Mouse (Mus musculus) midbrain, embryonic 16.5 days (tissue): ENCODE results near the gene Enox1. TPM values are rescaled to one million over a fixed set of nuclear protein-coding genes. Genes with fewer than 3 reads are reported as not detected.

Source experiments
- ATAC-seq: fragments of 200-750 bp; cut with Nextera tagmentation; 2 replicates; pipeline ENCODE4 v1.8.0; 2017; ENCODE audit warnings: moderate TSS enrichment
- H3K27ac ChIP-seq: fragments of 300-500 bp; sonication (generic); 2 replicates; pipeline ENCODE4 v1.5.1; 2014; ENCODE audit warnings: mild to moderate bottlenecking, low read length, mixed read lengths
- H3K27me3 ChIP-seq: fragments of 300-500 bp; sonication (generic); 2 replicates; pipeline ENCODE4 v1.6.1; 2014; ENCODE audit warnings: low read depth, low read length, mixed read lengths; ENCODE audit not compliant: control insufficient read depth, insufficient read depth
- H3K36me3 ChIP-seq: fragments of 300-500 bp; sonication (generic); 2 replicates; pipeline ENCODE4 v1.6.1; 2014; ENCODE audit warnings: mild to moderate bottlenecking, low read length, moderate library complexity, mixed read lengths; ENCODE audit not compliant: control insufficient read depth, insufficient read depth
- H3K4me1 ChIP-seq: fragments of 300-500 bp; sonication (generic); 2 replicates; pipeline ENCODE4 v1.6.1; 2014; ENCODE audit warnings: mild to moderate bottlenecking, low read length, mixed read lengths; ENCODE audit not compliant: control insufficient read depth, insufficient read depth
- H3K4me2 ChIP-seq: fragments of 300-500 bp; sonication (generic); 2 replicates; pipeline ENCODE4 v1.6.1; 2014; ENCODE audit warnings: mild to moderate bottlenecking, low read length, mixed read lengths
- H3K4me3 ChIP-seq: fragments of 300-500 bp; sonication (generic); 2 replicates; pipeline ENCODE4 v1.5.1; 2014; ENCODE audit warnings: low read depth, mild to moderate bottlenecking, low read length, moderate library complexity, mixed read lengths
- H3K9ac ChIP-seq: fragments of 300-500 bp; sonication (generic); 2 replicates; pipeline ENCODE4 v1.6.1; 2014; ENCODE audit warnings: low read depth, low read length, mixed read lengths
- H3K9me3 ChIP-seq: fragments of 300-500 bp; sonication (generic); replicated peaks from 2 replicates; pipeline ENCODE4 v1.6.1; 2014; ENCODE audit warnings: mild to moderate bottlenecking, low read length, mixed read lengths; ENCODE audit not compliant: control insufficient read depth, poor library complexity, severe bottlenecking
- WGBS: fragments of 180-500 bp; shearing (Covaris S2); extraction: QIAGEN DNeasy Blood & Tissue Kit; methylation state at CpG from one replicate; pipeline ENCODE4 v1.1.7; 2014; 5-methylcytosine and 5-hydroxymethylcytosine counted together
- polyA plus RNA-seq: library from polyadenylated mRNA; unstranded; fragments of >200 nt; fragmentation: Nextera tagmentation; extraction: Ambion mirVana; gene quantifications from 2 replicates; pipeline ENCODE4 v1.2.1, GENCODE M21; 2015

Gene Enox1
- polyA plus RNA-seq, 1 experiment from 2014 or later = 42.8 TPM

DNA sequence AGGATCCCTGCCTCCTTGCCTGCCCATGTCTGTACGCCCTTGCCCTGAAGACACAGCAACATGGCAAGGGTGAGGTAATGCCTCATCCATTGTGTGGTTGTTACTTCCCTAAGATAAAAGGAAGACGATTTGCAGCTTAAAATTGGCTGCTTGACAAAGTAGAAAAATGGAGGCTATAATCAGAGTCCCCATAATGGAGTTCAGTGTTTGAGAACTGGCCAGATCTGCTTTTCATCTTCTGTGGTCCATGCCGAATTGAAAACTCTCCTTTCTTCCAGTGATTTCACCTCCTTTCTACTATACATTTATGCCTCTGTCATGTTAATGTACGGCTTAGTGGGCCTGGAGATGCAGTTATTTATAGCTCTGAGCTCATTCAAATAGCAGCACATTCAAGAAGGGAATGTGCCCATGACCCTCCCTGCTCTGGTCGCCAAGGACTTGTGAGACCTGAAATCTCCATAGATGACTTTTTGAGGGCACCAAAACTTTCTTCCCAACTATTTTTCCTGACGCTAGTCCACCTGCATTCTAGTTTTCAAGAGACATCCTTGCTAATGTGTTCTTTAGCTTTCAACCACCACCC, 343.5 kb downstream of the Enox1 start:
- no peaks in the 10 kb centered on the region for H3K9me3 ChIP-seq
- H3K9ac ChIP-seq = no peak overlapping the region
- no peak overlapping the region for H3K4me3 ChIP-seq
- WGBS = 39% methylated on average over 6 of the region's 6 CpGs
- H3K27ac ChIP-seq = no peak overlapping the region
- no peak overlapping the region for H3K4me2 ChIP-seq
- no peak for ATAC-seq
- no peaks in the 10 kb centered on the region for H3K36me3 ChIP-seq
- H3K27me3 ChIP-seq = no peaks in the 10 kb centered on the region
- H3K4me1 ChIP-seq = peaks cover 7% of the 10 kb centered on the region; the same call in 1 of the 2 replicates

DNA sequence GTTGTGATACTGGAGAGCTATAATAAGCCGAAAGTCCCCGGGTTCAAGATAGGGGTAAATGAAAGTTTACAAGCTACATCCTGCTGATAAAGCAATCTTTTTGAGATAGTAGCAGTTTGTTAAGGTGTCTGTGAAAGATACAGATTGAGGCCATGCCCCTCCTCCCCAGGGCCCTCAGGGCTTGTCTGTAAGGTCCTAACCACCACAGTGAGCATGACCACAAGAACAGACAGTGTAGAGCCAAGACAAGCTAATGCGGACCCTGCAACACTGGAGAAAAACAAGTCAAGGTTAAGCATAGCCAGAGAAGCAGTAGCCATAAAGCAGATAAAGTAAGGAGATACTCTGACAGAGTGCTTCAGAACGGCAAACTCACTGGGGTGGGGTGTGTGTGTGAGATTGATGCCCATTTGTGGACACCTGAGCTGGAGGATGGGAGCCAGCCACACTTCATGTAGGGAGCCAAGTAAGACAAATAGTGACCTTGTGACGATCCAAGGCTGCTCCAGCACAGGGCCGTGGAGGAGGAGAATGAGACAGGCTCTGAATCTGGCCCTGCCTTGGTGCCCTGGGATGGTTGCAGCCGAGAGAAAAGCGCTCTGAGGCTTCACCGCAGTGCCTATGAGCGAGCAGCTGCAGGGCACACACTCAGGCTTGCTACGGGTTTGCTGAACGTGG, 348.0 kb downstream of the Enox1 start:
- no peak overlapping the region for H3K27ac ChIP-seq

GRCm38 (mm10) chr14:77506341-77506740, 349.8 kb downstream of the Enox1 start:
- H3K4me2 ChIP-seq = no peak overlapping the region
- H3K27me3 ChIP-seq = no peaks in the 10 kb centered on the region
- H3K4me3 ChIP-seq = no peak overlapping the region
- no peak overlapping the region for H3K27ac ChIP-seq
- 52% methylated on average over 9 of the region's 9 CpGs for WGBS
- no peaks in the 10 kb centered on the region for H3K4me1 ChIP-seq
- H3K36me3 ChIP-seq = no peaks in the 10 kb centered on the region
- no peak for ATAC-seq
- H3K9me3 ChIP-seq = no peaks in the 10 kb centered on the region
- H3K9ac ChIP-seq = no peak overlapping the region

More for the DNA sequence above, 348.0 kb downstream of the Enox1 start:
- peaks cover 5% of the 10 kb centered on the region; the same call in 1 of the 2 replicates for H3K4me1 ChIP-seq
- H3K27me3 ChIP-seq = no peaks in the 10 kb centered on the region
- 83% methylated on average over 12 of the region's 12 CpGs for WGBS
- H3K4me2 ChIP-seq = no peak overlapping the region
- no peak overlapping the region for H3K9ac ChIP-seq
- no peak overlapping the region for H3K4me3 ChIP-seq
- H3K9me3 ChIP-seq = no peaks in the 10 kb centered on the region
- H3K36me3 ChIP-seq = no peaks in the 10 kb centered on the region
- no peak for ATAC-seq

DNA sequence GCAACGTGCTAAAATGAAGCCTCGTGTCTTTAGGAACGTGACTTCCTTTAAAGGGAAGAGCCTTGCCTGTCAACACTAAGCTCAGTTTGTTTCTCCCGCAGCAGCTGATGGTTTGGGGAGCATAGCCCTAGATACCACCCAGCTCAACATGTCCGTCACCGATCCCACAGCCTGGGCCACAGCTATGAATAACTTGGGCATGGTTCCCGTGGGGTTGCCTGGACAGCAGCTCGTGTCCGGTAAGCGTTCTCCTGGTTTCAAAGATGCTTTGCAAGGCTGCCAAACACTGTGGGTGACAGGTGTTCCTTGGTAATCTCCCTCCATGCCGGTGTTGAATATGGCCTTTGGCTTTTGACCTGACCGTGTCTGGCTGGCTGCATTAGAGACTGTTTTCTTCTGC, 351.5 kb downstream of the Enox1 start:
- H3K4me2 ChIP-seq = no peak overlapping the region
- H3K27ac ChIP-seq = no peak overlapping the region
- no peak overlapping the region for H3K4me3 ChIP-seq
- H3K9me3 ChIP-seq = no peaks in the 10 kb centered on the region
- no peaks in the 10 kb centered on the region for H3K27me3 ChIP-seq
- no peaks in the 10 kb centered on the region for H3K36me3 ChIP-seq
- no peak overlapping the region for H3K9ac ChIP-seq
- H3K4me1 ChIP-seq = no peaks in the 10 kb centered on the region
- ATAC-seq = no peak
- 81% methylated on average over 12 of the region's 12 CpGs for WGBS

DNA sequence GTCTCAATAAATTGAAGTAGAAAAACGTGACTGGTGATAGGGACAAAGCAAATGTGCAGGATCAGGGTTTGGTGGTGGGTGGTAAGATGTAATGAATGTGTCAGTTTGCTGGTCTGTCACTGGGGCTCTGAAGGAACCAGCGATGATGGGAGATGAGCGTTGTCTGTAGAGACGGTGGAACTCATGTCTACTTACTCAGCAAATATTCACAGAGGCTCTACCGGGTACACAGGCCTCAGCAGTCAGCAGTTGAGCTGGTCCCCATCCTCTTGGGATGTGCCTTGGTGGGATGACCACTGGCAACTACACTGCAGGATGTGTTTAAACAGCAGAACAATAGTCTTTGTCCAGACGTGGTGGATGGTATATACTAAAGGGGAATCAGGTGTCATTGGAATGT, 352.5 kb downstream of the Enox1 start:
- H3K4me3 ChIP-seq = no peak overlapping the region
- H3K27ac ChIP-seq = no peak overlapping the region
- no peaks in the 10 kb centered on the region for H3K9me3 ChIP-seq
- no peak overlapping the region for H3K9ac ChIP-seq
- H3K36me3 ChIP-seq = no peaks in the 10 kb centered on the region
- 81% methylated on average over 6 of the region's 6 CpGs for WGBS
- no peak for ATAC-seq
- H3K27me3 ChIP-seq = no peaks in the 10 kb centered on the region
- no peaks in the 10 kb centered on the region for H3K4me1 ChIP-seq
- no peak overlapping the region for H3K4me2 ChIP-seq

- WGBS = 57% methylated on average over 3 of the region's 3 CpGs
- no peak overlapping the region for H3K27ac ChIP-seq
These were observed 353.4 kb downstream of the Enox1 start for GRCm38 (mm10) chr14:77509924-77510323.

GRCm38 (mm10) chr14:77511137-77511870, 354.7 kb downstream of the Enox1 start:
- no peak overlapping the region for H3K4me2 ChIP-seq
- H3K27me3 ChIP-seq = no peaks in the 10 kb centered on the region
- H3K9me3 ChIP-seq = no peaks in the 10 kb centered on the region
- H3K4me3 ChIP-seq = no peak overlapping the region
- no peak for ATAC-seq
- H3K36me3 ChIP-seq = no peaks in the 10 kb centered on the region
- WGBS = 86% methylated on average over 7 of the region's 7 CpGs
- no peak overlapping the region for H3K27ac ChIP-seq
- no peak overlapping the region for H3K9ac ChIP-seq
- no peaks in the 10 kb centered on the region for H3K4me1 ChIP-seq

More at GRCm38 (mm10) chr14:77509924-77510323, 353.4 kb downstream of the Enox1 start:
- Histone ChIP-seq H3K4me3 (no peak overlapping the region), H3K9me3 (no peaks in the 10 kb centered on the region), H3K36me3 (no peaks in the 10 kb centered on the region), H3K4me1 (no peaks in the 10 kb centered on the region), H3K27me3 (no peaks in the 10 kb centered on the region), H3K4me2 (no peak overlapping the region), H3K9ac (no peak overlapping the region)
- no peak for ATAC-seq

GRCm38 (mm10) chr14:77518017-77518416, 361.5 kb downstream of the Enox1 start:
- ATAC-seq = no peak
- H3K27me3 ChIP-seq = no peaks in the 10 kb centered on the region
- H3K9me3 ChIP-seq = no peaks in the 10 kb centered on the region
- no peak overlapping the region for H3K27ac ChIP-seq
- H3K36me3 ChIP-seq = no peaks in the 10 kb centered on the region
- H3K4me3 ChIP-seq = no peak overlapping the region
- H3K4me2 ChIP-seq = no peak overlapping the region
- H3K9ac ChIP-seq = no peak overlapping the region
- no peaks in the 10 kb centered on the region for H3K4me1 ChIP-seq
- WGBS = 72% methylated on average over 4 of the region's 4 CpGs
